Comparison of ENCODE assay signal across 8 mouse cellular contexts in genomic region chr4:120268214-120269061, GRCm38 (mm10). TPM values are rescaled to one million over a fixed set of nuclear protein-coding genes. Genes with fewer than 3 reads are reported as not detected.
DNase-seq lines count a peak whose midpoint lies in the region; ATAC-seq and TF ChIP-seq lines count a peak whose summit lies in the region.

No protein-coding gene starts in this region.

- TF ChIP-seq CTCF in gastrocnemius, adult 2 months (IDR thresholded peaks at IDR 0.05): no peak

- 1% methylated on average over 102 of the region's 112 CpGs for WGBS in heart, embryonic 16.5 days
- WGBS in liver, embryonic 15.5 days (ENCODE audit: insufficient replicate concordance): 2% methylated on average over 95 of the region's 112 CpGs

- H3K36me3 ChIP-seq in heart, embryonic 16.5 days (ENCODE audit: control insufficient read depth, insufficient read depth): no peaks in the 10 kb centered on the region
- H3K36me3 ChIP-seq in liver, embryonic 15.5 days (replicated peaks): no peaks in the 10 kb centered on the region

- peak overlapping the region; percentile 55 for H3K9ac ChIP-seq in heart, embryonic 16.5 days (ENCODE audit: low read length)
- no peak overlapping the region for H3K9ac ChIP-seq in liver, embryonic 15.5 days

- H3K27me3 ChIP-seq in heart, embryonic 16.5 days (ENCODE audit: control insufficient read depth, insufficient read depth, low read length): peaks cover 82% of the 10 kb centered on the region
- H3K27me3 ChIP-seq in liver, embryonic 15.5 days: peaks cover 92% of the 10 kb centered on the region

- H3K9me3 ChIP-seq in heart, embryonic 16.5 days (replicated peaks; ENCODE audit: control insufficient read depth, low read length): no peaks in the 10 kb centered on the region
- no peaks in the 10 kb centered on the region for H3K9me3 ChIP-seq in liver, embryonic 15.5 days (replicated peaks)

- ATAC-seq in heart, embryonic 16.5 days (replicated peaks; ENCODE audit: extremely low read depth, insufficient read depth, low FRiP score): peak; percentile 16
- no peak for ATAC-seq in liver, embryonic 15.5 days (ENCODE audit: insufficient read depth)

- no peak overlapping the region for H3K27ac ChIP-seq in gastrocnemius, adult 2 months
- no peak overlapping the region for H3K27ac ChIP-seq in heart, embryonic 16.5 days (ENCODE audit: low read length)
- no peak overlapping the region for H3K27ac ChIP-seq in liver, embryonic 15.5 days (replicated peaks)

- peaks cover 14% of the 10 kb centered on the region for H3K4me1 ChIP-seq in heart, embryonic 16.5 days (ENCODE audit: control insufficient read depth, insufficient read depth, low read length)
- H3K4me1 ChIP-seq in liver, embryonic 15.5 days (replicated peaks): no peaks in the 10 kb centered on the region

- intact Hi-C loops in gastrocnemius, adult 2 months (cut with DNase I): no loop called here
- intact Hi-C loops in gastrocnemius, postnatal 14 days (cut with DNase I; ENCODE audit: low total_unique reads): no loop called here

- DNase-seq in gastrocnemius, adult 2 months: peak; percentile 39
- DNase-seq in gastrocnemius, postnatal 14 days: no peak
- DNase-seq in Muller cell, postnatal 12 days (ENCODE audit: inconsistent ontology term): peak; percentile 59
- DNase-seq in spleen, postnatal 14 days (ENCODE audit: low spot score in 2 of 2): no peak
- DNase-seq in cerebellum, postnatal 36 days: no peak
- no peak for DNase-seq in B cell, adult 2 months

- H3K4me3 ChIP-seq in gastrocnemius, adult 2 months: peak overlapping the region; percentile 57
- H3K4me3 ChIP-seq in heart, embryonic 16.5 days (ENCODE audit: low read length): peak overlapping the region; percentile 47
- no peak overlapping the region for H3K4me3 ChIP-seq in liver, embryonic 15.5 days (replicated peaks)

- peak overlapping the region; percentile 69 for H3K4me2 ChIP-seq in heart, embryonic 16.5 days (ENCODE audit: low read depth, low read length)
- peak overlapping the region; percentile 36 for H3K4me2 ChIP-seq in liver, embryonic 15.5 days

RNA-seq across cellular contexts. Expression of gene Foxo6, which starts 18.7 kb away (rescaled TPM):
- 10 to 100 TPM in 1 of 2 experiments, 1 to 10 TPM in 1; 4.3 to 10.0 TPM for total RNA-seq in gastrocnemius, adult 2 months (2021)
- 10 to 100 TPM in 1 of 2 experiments, 1 to 10 TPM in 1; 6.7 to 11.6 TPM for total RNA-seq in gastrocnemius, postnatal 14 days (2021)
- polyA plus RNA-seq in heart, embryonic 16.5 days (2015; fragmentation: Nextera tagmentation; extraction: Ambion mirVana): 0.11 and 0.12 TPM in 2 replicates
- not detected in 2 replicates for polyA plus RNA-seq in liver, embryonic 15.5 days (2015; fragmentation: Nextera tagmentation; extraction: Ambion mirVana)

Comparison
In these comparisons a context has a peak if more than half of its experiments do, and no peak if none do; other contexts are left out.
1. DNase-seq: peak in gastrocnemius, adult 2 months (single experiment) and Muller cell, postnatal 12 days (single experiment); none in gastrocnemius, postnatal 14 days (single experiment), spleen, postnatal 14 days (0 of 2), cerebellum, postnatal 36 days (0 of 2) and B cell, adult 2 months (0 of 2).